Mouse (Mus musculus): ENCODE results near the gene Farp2.

GRCm38 (mm10) chr1:93602911-93603310 is 91.0 kb downstream of the Farp2 start:
- TF ChIP-seq POLR2A (IDR thresholded peaks at IDR 0.05; ENCODE audit: control insufficient read depth, low read depth, low read length) (no peak), CTCF (IDR thresholded peaks at IDR 0.05; ENCODE audit: control insufficient read depth, insufficient read depth, insufficient replicate concordance, low read depth, low read length) (no peak)

Data from testis, adult 2 months (tissue).